Mouse (Mus musculus): ENCODE data around the gene Prss30.
"Not testable (repeated sequence)": the region's sequence is repeated elsewhere in the genome, so short reads cannot be mapped to it uniquely, and the experiment has no call there.

Gene Prss30

DNA sequence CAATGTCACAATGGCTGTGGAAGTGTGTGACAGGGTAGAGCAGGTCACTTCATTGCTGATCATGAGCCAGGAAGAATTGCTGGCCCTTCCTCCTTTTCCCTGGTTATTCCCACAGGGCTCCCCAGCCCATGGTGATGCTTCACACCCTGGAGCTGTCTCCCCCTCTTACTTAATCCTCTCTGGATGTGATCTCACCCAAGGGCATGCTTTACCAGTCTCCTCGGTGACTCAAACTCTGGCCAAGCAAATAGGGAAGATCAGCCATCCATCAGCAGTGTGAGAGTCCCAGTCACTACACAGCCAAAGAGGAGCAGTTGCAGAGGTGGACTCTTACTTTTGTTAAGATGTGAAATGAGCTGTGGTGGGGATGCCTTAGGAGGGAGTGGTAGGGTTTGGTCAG, 4.6 kb upstream of the Prss30 start:
- no peak for DNase-seq (ENCODE audit: low read depth, low spot score)

DNA sequence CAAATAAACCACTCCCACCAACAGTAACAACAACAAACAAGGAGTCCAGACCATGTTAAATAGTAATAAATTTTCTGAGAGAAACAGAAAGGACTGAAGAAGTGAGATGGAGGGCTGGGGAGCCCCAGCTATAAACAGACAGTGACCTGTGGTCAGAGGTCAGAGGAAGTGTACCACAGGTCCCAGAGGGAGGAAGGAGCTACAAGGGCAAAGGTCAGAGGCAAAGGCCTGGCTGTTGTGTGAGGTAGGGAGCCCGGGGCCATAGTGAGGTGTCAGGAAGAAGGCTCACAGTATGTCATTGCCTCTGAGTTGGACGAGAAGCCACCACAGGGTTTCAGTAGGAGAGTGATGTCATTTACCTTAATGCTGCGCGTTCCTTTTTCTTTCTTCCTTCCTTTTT, 2.5 kb upstream of the Prss30 start:
- no peak for DNase-seq (ENCODE audit: low read depth, low spot score)

DNA sequence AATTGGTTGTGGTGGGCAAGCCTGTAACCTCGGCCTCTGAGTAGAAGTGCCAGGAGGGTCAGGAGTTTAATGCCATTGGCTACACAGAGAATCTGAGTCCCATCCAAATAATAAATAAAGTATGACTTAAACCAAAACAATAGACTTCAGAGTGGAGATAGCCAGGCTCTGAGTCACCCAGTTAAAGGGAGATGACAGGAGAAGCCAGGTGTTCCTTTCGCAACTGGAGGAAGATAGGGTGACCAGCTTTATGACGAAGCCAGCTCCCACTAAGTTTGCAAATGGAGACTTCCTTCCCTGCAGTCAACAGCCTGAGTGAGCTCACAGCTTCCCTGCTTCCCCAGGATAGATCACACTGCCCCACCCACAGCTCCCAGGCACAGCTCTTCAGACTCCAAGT, 895 bp downstream of the Prss30 start:
- DNase-seq (ENCODE audit: low read depth, low spot score), result no peak

DNA sequence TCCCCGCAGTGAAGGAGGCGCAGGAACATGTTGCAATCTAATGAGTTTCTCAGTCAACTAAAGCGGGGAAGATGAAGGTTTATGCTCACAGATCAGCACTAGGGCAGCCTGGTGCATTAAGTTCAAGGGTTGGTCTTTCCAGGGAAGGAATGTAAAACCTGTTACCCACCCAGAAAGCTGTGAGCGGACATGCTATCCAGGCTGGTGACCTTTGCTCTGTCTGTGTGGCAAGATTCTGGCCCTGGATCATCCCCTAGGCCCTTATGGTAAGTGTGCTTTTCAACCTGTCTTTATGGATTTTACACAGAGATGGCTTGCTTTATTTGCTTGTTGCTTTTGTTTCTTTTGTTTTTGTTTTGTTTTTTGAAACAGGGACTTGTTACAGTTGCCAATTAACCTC, 3.7 kb downstream of the Prss30 start:
- DNase-seq (ENCODE audit: low read depth, low spot score), result no peak

DNA sequence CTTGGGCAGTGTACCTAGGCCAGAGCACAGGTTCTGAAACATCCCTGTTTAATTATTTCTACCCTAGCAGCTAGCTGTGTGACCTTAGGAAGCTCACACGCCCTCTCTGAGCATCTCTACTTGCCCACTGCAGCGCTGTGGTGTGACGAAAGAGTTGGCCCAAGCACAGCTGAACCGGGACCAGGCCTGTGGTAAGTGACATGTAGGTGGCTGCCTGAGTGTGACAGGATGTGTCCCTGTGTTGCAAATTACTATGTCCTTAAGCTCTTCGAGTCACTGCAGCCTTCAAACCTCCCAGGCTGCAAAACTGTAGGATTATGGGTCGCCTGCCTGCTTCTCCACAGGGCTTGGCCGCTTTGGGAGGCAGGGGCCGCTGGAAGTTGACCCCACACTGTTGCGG, 9.1 kb downstream of the Prss30 start:
- no peak for DNase-seq (ENCODE audit: low read depth, low spot score)

DNA sequence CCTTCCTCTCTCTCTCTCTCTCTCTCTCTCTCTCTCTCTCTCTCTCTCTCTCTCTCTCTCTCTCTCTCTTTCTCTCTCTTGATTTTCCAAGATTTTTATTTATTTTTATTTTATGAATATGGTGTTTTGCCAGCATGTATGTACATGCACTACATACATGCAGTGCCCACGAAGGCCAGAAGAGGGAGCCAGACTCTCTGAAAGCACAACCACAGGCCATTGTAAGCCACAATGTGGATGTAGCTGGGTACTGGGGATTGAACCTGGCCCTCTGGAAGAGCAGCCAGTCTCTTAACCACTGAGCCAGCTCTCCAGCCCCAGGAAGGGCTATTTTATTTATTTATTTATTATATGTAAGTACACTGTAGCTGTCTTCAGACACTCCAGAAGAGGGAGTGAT, 11.1 kb downstream of the Prss30 start:
- peak; percentile 81 for DNase-seq (ENCODE audit: low read depth, low spot score)

DNA sequence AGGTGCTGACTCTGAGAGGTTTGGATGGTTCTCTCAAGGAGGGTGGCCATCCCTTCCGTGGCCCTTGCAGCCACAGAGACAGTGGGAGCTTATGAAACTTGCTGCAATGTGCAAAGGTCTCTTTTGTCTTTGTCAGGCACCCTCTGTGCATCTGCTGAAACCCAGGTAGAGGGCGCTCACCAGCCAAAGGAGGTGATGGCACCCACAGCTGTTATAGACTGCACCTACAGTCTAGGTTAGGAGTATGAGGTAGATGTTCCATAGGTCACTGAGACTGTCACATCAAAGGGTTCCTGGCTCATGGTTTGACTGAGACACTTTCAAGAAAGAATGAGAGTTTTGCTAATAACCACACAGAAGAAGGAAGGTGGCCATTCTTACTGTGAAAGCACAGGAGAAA, 11.6 kb downstream of the Prss30 start:
- DNase-seq (ENCODE audit: low read depth, low spot score), result peak; percentile 64

DNA sequence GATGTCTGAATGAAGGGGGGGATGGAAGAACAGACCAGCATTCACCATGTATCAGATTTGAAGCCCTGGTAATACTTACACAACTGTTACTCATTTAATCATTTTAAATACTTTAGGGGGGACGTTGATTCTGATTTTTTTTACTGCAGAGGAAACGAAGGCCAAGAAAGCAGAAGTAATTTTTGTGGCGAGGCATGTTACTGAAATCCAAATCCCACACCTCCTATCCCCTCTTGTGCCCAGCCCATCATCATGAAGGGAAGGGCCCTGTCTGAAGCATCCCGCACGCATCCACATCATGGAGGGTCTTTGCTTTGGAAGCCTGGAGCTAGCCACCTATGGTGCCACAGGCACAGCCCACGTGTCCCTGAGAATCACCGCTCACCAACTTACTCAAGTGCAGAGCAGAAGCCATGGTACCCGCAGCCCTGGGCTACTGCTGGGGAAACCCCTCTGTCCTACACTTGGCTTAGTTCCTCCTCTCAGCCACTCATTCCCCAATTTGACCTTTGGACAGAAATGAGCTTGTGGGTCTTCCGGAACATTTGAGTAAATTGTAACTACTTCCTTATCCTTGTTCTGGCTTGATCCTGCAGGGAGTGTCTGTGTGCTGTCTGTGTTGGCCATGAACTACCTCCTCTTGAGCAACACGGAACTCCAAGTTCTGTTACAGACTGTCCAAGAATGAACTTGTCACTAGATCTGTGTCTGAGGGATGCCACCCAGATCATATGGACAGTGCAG, 13.5 kb downstream of the Prss30 start:
- DNase-seq (ENCODE audit: low read depth, low spot score), result no peak

DNA sequence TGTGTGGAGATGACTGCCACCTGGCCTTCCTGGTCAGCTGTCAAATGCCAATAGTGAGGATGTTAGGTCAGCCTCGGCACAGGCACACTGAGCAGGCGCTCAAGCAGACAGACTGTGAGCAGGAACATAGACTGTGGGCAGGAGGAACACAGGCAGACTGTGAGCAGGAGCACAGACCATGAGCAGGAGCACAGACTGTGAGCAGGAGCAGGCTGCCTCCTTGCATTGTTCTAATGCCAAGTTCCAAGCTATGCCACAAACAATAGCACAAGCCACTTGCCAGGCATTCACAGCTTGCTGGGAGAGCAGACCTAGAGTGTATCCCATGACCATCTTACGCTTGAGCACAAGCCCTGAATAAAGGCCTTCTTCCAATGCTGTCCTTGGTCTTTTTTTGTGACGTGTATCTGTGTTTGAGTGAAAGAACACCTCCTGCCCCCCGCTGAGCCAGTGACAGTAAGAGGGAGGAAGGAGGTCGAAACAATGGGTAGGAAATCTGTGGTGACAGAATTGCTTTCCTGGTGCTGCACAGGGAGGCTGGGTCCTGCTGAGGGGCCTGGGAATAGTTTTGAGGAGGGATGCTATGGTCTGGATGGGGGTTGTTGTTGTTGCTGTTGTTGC, 14.5 kb downstream of the Prss30 start:
- peak; percentile 19 for DNase-seq (ENCODE audit: low read depth, low spot score)

DNA sequence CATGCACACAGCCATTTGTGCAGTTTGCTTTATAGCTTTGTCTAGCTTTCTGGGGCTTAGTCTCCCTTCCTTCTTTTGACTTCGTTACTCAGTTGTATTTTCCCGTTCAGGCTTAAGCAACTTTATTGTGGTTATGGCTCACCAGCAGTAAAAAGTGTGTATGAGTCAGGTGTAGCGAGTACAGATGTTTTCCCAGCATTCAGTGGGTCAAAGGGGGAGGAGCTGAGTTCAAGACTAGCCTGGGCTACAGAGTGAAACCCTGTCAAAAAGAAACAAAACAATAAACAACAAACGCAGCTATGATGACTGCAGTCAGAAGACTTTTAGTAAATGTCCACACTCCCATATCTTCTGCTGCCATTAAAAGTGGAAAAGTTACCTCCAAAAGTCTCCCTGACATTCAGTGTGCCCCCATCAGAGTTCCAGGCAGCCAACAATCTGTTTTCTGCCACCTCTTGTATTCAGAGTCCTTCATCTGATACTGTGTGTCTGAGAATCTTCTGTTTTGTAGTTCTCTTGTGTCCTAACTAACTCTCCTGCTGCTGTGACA, 18.7 kb downstream of the Prss30 start:
- DNase-seq (ENCODE audit: low read depth, low spot score), result no peak

DNA sequence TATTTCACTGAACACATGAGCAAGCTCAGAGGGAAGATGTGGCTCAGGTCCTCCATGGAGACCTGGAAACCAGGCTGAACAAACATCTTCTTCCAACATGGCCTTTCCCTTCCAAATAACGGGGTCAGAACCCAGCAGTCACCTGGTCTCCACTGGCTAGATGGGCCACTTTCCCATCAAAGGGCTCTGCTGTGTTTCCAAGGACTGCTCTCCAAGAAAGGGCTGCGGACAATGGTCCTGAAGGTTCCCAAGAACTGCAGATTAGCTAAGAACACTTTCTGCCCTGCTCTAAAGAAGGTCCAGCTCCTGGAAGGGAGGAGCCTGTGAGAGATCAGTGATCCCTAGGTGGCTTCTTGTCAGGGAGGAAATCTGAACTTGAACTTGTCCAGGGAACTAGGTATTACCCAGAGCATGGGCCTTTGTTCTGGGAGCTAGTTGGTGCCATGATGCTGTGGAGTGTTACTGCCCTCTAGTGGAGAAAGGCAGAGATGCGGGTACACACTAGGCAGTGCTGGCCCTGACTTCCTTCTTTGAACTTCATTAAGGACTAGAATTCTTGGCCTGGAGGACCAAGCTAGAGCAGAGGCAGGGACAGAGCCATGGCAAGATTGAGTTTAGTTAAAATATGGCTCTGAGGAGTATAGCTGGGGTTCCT, 20.2 kb downstream of the Prss30 start:
- DNase-seq (ENCODE audit: low read depth, low spot score), result peak; percentile 87

DNA sequence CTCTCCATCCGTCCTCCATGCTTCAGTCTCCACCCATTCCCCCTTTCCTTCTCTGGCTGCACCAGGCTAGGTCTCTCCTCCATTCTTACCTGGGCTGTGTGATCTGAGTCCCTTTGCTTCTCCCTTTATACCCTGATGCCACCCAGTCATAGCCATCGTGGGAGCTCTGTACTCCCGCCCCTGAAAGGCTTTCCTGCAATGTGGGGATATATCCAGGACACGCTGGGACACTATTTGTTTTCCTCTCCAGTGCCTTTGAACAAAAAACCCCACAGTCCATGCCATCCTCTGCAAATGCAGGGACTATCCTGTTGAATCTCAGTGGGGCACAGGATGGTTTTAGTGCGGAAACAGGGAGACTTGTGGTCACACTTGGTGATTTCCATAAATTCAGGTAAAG, 25.2 kb downstream of the Prss30 start, which contains the start of gene Sbpl:
Gene Sbpl (minus strand): TSS at position 101 of the 400 bp plus-strand sequence.
- DNase-seq (ENCODE audit: low read depth, low spot score), result no peak

DNA sequence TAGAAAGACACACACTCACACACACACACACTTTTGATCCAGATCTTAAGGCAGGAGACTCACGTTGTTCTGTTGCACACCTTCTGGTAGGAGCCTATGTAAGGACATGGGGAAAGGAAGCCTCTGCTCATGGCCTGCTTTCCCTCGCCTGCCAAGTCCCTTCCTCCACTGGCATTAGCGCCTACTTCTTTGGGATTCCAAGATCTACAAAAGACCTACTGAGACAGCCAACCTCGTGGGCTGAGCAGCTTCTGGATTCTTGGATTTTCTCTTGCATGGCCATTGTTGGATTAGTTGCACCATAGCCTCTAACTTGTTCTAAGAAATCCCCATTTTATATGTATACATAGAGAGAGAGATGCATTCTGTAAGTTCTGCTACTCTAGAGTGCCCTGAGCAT, 29.5 kb downstream of the Prss30 start:
- not testable (repeated sequence) for DNase-seq (ENCODE audit: low read depth, low spot score)

DNA sequence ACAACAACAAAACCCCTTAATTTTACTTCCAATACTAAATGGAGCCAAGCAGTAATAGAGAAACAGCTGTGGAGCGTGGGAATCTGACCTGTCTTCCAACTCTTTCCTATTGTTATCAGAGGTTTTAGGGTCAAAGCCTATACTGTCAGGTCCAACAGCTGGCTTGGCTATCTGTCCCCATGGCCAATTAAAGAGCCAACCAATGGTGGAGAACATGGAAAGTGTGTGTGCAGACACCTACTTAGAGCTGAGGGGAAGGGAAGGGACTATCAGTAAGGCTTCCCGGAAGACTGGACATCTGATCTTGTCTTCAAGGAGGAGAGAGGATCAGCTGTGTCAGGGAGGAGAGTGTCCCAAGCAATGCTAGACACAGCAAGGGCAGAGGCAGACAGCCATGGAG, 31.3 kb downstream of the Prss30 start:
- DNase-seq (ENCODE audit: low read depth, low spot score), result no peak

DNA sequence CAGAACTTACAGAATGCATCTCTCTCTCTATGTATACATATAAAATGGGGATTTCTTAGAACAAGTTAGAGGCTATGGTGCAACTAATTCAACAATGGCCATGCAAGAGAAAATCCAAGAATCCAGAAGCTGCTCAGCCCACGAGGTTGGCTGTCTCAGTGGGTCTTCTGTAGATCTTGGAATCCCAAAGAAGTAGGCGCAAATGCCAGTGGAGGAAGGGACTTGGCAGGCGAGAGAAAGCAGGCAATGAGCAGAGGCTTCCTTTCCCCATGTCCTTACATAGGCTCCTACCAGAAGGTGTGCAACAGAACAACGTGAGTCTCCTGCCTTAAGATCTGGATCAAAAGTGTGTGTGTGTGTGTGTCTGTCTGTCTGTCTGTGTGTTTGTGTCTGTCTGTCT, 32.9 kb downstream of the Prss30 start:
- DNase-seq (ENCODE audit: low read depth, low spot score), result not testable (repeated sequence)

DNA sequence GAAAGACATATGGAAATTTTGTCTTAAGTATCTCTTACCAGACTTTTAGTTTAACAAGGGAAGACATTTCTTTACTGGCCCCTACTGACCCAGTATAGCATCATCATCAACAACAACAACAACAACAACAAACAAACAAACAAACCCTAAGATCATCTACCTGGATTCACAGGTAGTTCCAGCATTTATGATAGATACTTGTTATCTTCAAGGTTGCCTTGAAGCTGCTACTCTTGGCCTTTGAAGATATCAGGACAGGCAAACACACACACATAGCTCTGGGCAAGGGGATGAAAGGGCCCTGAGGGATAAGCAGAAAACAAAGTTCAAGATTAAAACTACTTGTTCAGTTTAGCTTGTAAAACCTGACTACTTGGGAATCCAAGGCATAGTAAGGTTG, 39.0 kb downstream of the Prss30 start, which contains the start of gene Sbp:
Gene Sbp (plus strand): TSS at position 301 of the 400 bp plus-strand sequence.
- no peak for DNase-seq (ENCODE audit: low read depth, low spot score)

DNA sequence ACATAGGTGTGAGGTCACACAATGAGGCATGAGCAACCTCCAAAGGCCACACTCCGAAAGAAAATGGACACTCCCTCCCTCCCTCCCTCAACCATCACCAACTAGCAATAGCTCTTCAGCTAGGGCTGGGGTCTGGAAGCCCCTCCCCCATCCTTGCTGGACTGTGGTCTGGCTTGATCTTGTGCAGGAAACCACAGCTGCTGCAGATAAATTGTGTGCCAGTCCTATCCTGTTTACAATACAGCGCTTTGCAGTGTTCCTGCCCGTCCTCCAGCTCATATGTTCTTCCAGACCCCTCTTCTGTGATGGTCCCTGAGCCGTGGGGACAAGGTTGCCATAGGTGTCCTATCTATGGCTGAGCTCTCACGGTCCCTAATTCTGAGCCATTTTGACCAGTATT, 49.2 kb downstream of the Prss30 start:
- no peak for DNase-seq (ENCODE audit: low read depth, low spot score)

DNA sequence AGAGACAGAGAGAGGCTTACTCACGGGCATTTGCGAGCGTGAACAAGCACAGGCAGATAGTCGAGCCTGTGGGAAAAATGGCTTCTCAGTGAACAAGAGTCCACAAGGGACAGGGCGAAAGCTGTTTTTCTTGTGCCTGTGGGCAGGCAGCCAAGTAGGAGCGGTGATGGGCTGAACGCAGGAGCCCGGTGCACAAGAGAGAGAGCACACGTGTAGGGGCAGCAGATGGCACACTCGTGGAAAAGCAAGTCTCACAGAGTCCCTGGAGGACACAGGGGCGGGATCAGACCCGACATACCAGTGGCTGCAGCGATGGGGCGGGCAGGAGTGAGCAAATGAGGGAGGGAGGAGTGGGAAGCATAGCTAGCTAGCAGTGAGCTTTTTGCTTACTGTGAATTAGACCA, 55.3 kb downstream of the Prss30 start:
- peak; percentile 19 for DNase-seq (ENCODE audit: low read depth, low spot score)

DNA sequence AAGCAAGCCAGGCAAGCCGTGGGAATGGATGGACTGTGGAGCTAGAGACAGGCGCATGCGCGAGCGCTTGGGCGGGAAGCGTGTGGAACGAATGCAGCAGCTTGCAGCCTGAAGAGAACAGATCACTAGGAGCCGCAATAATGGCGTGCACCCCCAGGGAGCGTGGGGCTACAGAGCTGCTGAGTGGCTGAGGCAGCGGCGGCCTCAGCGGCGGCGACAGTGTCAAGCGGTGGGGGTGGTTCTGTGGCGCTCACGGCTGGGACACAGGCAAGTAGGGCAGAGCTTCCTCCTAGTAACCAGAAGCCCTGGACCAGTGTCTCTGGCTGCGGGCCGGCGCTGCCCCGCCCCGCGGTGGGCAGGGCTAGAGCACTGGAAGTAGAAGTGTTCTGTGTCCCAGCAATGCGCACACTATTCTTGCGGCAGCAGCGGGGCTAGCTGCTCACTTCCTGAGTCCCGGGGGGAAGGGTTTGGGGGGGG, 55.8 kb downstream of the Prss30 start:
- peak; percentile 86 for DNase-seq (ENCODE audit: low read depth, low spot score)
